In the genomic region with DNA sequence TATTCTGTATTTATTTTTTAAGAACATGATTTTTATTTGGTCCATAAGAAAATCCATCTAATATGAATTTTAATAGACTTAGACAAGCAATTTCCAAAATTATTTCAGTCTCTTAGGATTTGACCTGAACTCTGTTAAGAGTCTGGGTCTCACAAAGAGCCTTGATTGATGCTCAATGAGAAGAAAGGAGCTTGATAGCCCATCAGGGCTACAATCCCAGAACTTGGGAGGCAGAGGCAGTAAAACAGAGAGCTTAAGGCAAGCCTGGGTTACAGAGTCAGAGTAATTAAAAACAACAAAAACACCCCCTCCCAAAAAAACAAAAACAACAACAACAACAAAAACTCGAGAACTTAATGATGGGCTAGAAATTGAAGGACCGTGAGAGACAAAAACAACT, we compare ENCODE assay signal across 8 mouse cellular contexts. TPM values are rescaled to one million over a fixed set of nuclear protein-coding genes. Genes with fewer than 3 reads are reported as not detected.
DNase-seq lines count a peak whose midpoint lies in the region; ATAC-seq and TF ChIP-seq lines count a peak whose summit lies in the region.

No protein-coding gene starts in this region.

- H3K4me2 ChIP-seq in hindbrain, embryonic 16.5 days (ENCODE audit: low read length): no peak overlapping the region
- H3K4me2 ChIP-seq in hindbrain, embryonic 13.5 days: peak overlapping the region; percentile 88
- peak overlapping the region; percentile 84; the same call in 1 of the 2 replicates for H3K4me2 ChIP-seq in midbrain, embryonic 13.5 days (replicated peaks)

- H3K4me3 ChIP-seq in hindbrain, embryonic 10.5 days: peak overlapping the region; percentile 95
- H3K4me3 ChIP-seq in hindbrain, embryonic 16.5 days (ENCODE audit: low read length): no peak overlapping the region
- H3K4me3 ChIP-seq in bone marrow, adult 2 months (replicated peaks; ENCODE audit: control insufficient read depth, low read depth, low read length): peak overlapping the region; percentile 45
- H3K4me3 ChIP-seq in hindbrain, embryonic 13.5 days: no peak overlapping the region
- H3K4me3 ChIP-seq in midbrain, embryonic 13.5 days (replicated peaks): 0 out of 2 replicates have a peak overlapping the region, but pooled peaks have one; percentile 93

- no peak for TF ChIP-seq POLR2A in bone marrow, adult 2 months (IDR thresholded peaks at IDR 0.05; ENCODE audit: borderline replicate concordance, control insufficient read depth, low read depth, low read length)

- WGBS in hindbrain, embryonic 10.5 days: 53% methylated on average over 2 of the region's 2 CpGs
- 37% methylated on average over 2 of the region's 2 CpGs for WGBS in hindbrain, embryonic 16.5 days
- WGBS in bone marrow, adult 2 months: 65% methylated on average over 2 of the region's 2 CpGs
- 40% methylated on average over 2 of the region's 2 CpGs for WGBS in hindbrain, embryonic 13.5 days
- 50% methylated on average over 2 of the region's 2 CpGs for WGBS in midbrain, embryonic 13.5 days

- DNase-seq in hindbrain, embryonic 10.5 days (ENCODE audit: low spot score): no peak
- DNase-seq in right cerebral cortex, postnatal 36 days (ENCODE audit: low spot score in 2 of 2): no peak
- DNase-seq in cerebellum, adult 11 months: no peak
- DNase-seq in testis, postnatal 10 days (ENCODE audit: low spot score): no peak

- ATAC-seq in hindbrain, embryonic 16.5 days: no peak
- ATAC-seq in hindbrain, embryonic 13.5 days (ENCODE audit: low FRiP score): no peak
- no peak for ATAC-seq in midbrain, embryonic 13.5 days

- no peak for TF ChIP-seq CTCF in bone marrow, adult 2 months (IDR thresholded peaks at IDR 0.05; ENCODE audit: control insufficient read depth, insufficient read depth, low read length)

- peaks cover 18% of the 10 kb centered on the region for H3K4me1 ChIP-seq in hindbrain, embryonic 10.5 days (replicated peaks)
- peaks cover 11% of the 10 kb centered on the region for H3K4me1 ChIP-seq in hindbrain, embryonic 16.5 days (ENCODE audit: control insufficient read depth, insufficient read depth, low read depth, low read length)
- peaks cover 2% of the 10 kb centered on the region; the same call in 1 of the 2 replicates for H3K4me1 ChIP-seq in bone marrow, adult 2 months (ENCODE audit: control insufficient read depth, insufficient read depth, low read length)
- peaks cover 23% of the 10 kb centered on the region for H3K4me1 ChIP-seq in hindbrain, embryonic 13.5 days (replicated peaks)
- H3K4me1 ChIP-seq in midbrain, embryonic 13.5 days (replicated peaks): peaks cover 28% of the 10 kb centered on the region

- H3K9ac ChIP-seq in hindbrain, embryonic 16.5 days (ENCODE audit: low read depth, low read length): no peak overlapping the region
- H3K9ac ChIP-seq in hindbrain, embryonic 13.5 days: no peak overlapping the region
- H3K9ac ChIP-seq in midbrain, embryonic 13.5 days (replicated peaks): no peak overlapping the region

- H3K27ac ChIP-seq in hindbrain, embryonic 10.5 days: no peak overlapping the region
- H3K27ac ChIP-seq in hindbrain, embryonic 16.5 days (ENCODE audit: low read depth, low read length): no peak overlapping the region
- H3K27ac ChIP-seq in bone marrow, adult 2 months (ENCODE audit: control insufficient read depth, insufficient read depth, low read depth, low read length, poor library complexity): no peak overlapping the region
- H3K27ac ChIP-seq in hindbrain, embryonic 13.5 days: no peak overlapping the region
- H3K27ac ChIP-seq in midbrain, embryonic 13.5 days: no peak overlapping the region

- H3K36me3 ChIP-seq in hindbrain, embryonic 10.5 days: peaks cover 22% of the 10 kb centered on the region; the same call in 1 of the 2 replicates
- H3K36me3 ChIP-seq in hindbrain, embryonic 16.5 days (ENCODE audit: control insufficient read depth, insufficient read depth, low read length): no peaks in the 10 kb centered on the region
- peaks cover 3% of the 10 kb centered on the region; the same call in 1 of the 2 replicates for H3K36me3 ChIP-seq in hindbrain, embryonic 13.5 days
- H3K36me3 ChIP-seq in midbrain, embryonic 13.5 days: peaks cover 9% of the 10 kb centered on the region; the same call in 1 of the 2 replicates

- H3K9me3 ChIP-seq in hindbrain, embryonic 10.5 days: no peaks in the 10 kb centered on the region
- H3K9me3 ChIP-seq in hindbrain, embryonic 16.5 days (ENCODE audit: control insufficient read depth, low read length): no peaks in the 10 kb centered on the region
- no peaks in the 10 kb centered on the region for H3K9me3 ChIP-seq in hindbrain, embryonic 13.5 days
- no peaks in the 10 kb centered on the region for H3K9me3 ChIP-seq in midbrain, embryonic 13.5 days

- H3K27me3 ChIP-seq in hindbrain, embryonic 10.5 days (ENCODE audit: insufficient read depth, poor library complexity, severe bottlenecking): no peaks in the 10 kb centered on the region
- H3K27me3 ChIP-seq in hindbrain, embryonic 16.5 days (replicated peaks; ENCODE audit: control insufficient read depth, insufficient read depth, low read length): no peaks in the 10 kb centered on the region
- no peaks in the 10 kb centered on the region for H3K27me3 ChIP-seq in hindbrain, embryonic 13.5 days
- no peaks in the 10 kb centered on the region for H3K27me3 ChIP-seq in midbrain, embryonic 13.5 days

RNA-seq across cellular contexts. Expression of gene Rb1, which starts 1.7 kb away (rescaled TPM):
- polyA plus RNA-seq in hindbrain, embryonic 10.5 days (2016; fragmentation: Nextera tagmentation; extraction: Ambion mirVana): 24.2 and 27.1 TPM in 2 replicates
- 20.4 and 22.3 TPM in 2 replicates for polyA plus RNA-seq in hindbrain, embryonic 16.5 days (2015; fragmentation: Nextera tagmentation; extraction: Ambion mirVana)
- polyA plus RNA-seq in bone marrow, adult 2 months (2011; ENCODE audit: insufficient read depth, insufficient read length, low replicate concordance, missing spikeins): 21.3 and 27.0 TPM in 2 replicates
- polyA plus RNA-seq in hindbrain, embryonic 13.5 days (2015; fragmentation: Nextera tagmentation; extraction: Ambion mirVana): 21.8 and 22.4 TPM in 2 replicates
- polyA plus RNA-seq in midbrain, embryonic 13.5 days (2015; fragmentation: Nextera tagmentation; extraction: Ambion mirVana): 21.2 and 22.3 TPM in 2 replicates

Comparison
In these comparisons a context has a peak if more than half of its experiments do, and no peak if none do; other contexts are left out.
1. H3K4me3 ChIP-seq: peak in hindbrain, embryonic 10.5 days (single experiment), bone marrow, adult 2 months (single experiment) and midbrain, embryonic 13.5 days (single experiment); none in hindbrain, embryonic 16.5 days (single experiment) and hindbrain, embryonic 13.5 days (single experiment).